Mouse (Mus musculus) embryonic facial prominence, embryonic 12.5 days (tissue): Measurements from ENCODE around the gene Ppm1j. TPM values are rescaled to one million over a fixed set of nuclear protein-coding genes. Genes with fewer than 3 reads are reported as not detected.

Experiments
- ATAC-seq: fragments of 200-750 bp; cut with Nextera tagmentation; 2 replicates; pipeline ENCODE4 v1.8.0; 2017; ENCODE audit not compliant: insufficient number of reproducible peaks, insufficient read depth, low FRiP score, low TSS enrichment
- H3K27ac ChIP-seq: fragments of 300-500 bp; sonication (generic); 2 replicates; pipeline ENCODE4 v1.5.1; 2016; ENCODE audit warnings: mild to moderate bottlenecking
- H3K27me3 ChIP-seq: fragments of 300-500 bp; sonication (generic); 2 replicates; pipeline ENCODE4 v1.6.1; 2016; ENCODE audit warnings: mild to moderate bottlenecking, moderate library complexity
- H3K36me3 ChIP-seq: fragments of 300-500 bp; sonication (generic); 2 replicates; pipeline ENCODE4 v1.6.1; 2016; ENCODE audit warnings: mild to moderate bottlenecking
- H3K4me1 ChIP-seq: fragments of 300-500 bp; sonication (generic); 2 replicates; pipeline ENCODE4 v1.6.1; 2016
- H3K4me2 ChIP-seq: fragments of 300-500 bp; sonication (generic); replicated peaks from 2 replicates; pipeline ENCODE4 v1.6.1; 2016; ENCODE audit warnings: mild to moderate bottlenecking, moderate library complexity
- H3K4me3 ChIP-seq: fragments of 300-500 bp; sonication (generic); 2 replicates; pipeline ENCODE4 v1.5.1; 2016; ENCODE audit warnings: mild to moderate bottlenecking
- H3K9ac ChIP-seq: fragments of 300-500 bp; sonication (generic); 2 replicates; pipeline ENCODE4 v1.6.1; 2016; ENCODE audit warnings: mild to moderate bottlenecking, moderate library complexity
- H3K9me3 ChIP-seq: fragments of 300-500 bp; sonication (generic); 2 replicates; pipeline ENCODE4 v1.6.1; 2016; ENCODE audit warnings: mild to moderate bottlenecking, moderate library complexity
- WGBS: fragments of 180-500 bp; shearing (Covaris S2); methylation state at CpG from one replicate; pipeline ENCODE4 v1.1.7; 2016; 5-methylcytosine and 5-hydroxymethylcytosine counted together
- polyA plus RNA-seq: library from polyadenylated mRNA; unstranded; fragments of >200 nt; fragmentation: Nextera tagmentation; extraction: Ambion mirVana; gene quantifications from 2 replicates; pipeline ENCODE4 v1.2.1, GENCODE M21; 2016

The Ppm1j gene
- polyA plus RNA-seq, 1 experiment from 2014 or later: 3.9 TPM

GRCm38 (mm10) chr3:104767716-104768115 is 13.1 kb upstream of the Ppm1j start:
- Histone ChIP-seq H3K27ac (no peak overlapping the region), H3K4me1 (peaks cover 12% of the 10 kb centered on the region; the same call in 1 of the 2 replicates), H3K9me3 (no peaks in the 10 kb centered on the region), H3K9ac (no peak overlapping the region), H3K4me3 (no peak overlapping the region), H3K27me3 (no peaks in the 10 kb centered on the region), H3K36me3 (no peaks in the 10 kb centered on the region), H3K4me2 (no peak overlapping the region)
- ATAC-seq: no peak
- WGBS: 75% methylated on average over 4 of the region's 4 CpGs

GRCm38 (mm10) chr3:104769135-104769534 is 11.7 kb upstream of the Ppm1j start:
- H3K4me2 ChIP-seq: no peak overlapping the region
- H3K9ac ChIP-seq: no peak overlapping the region
- H3K4me1 ChIP-seq: peaks cover 12% of the 10 kb centered on the region; the same call in 1 of the 2 replicates
- H3K4me3 ChIP-seq: no peak overlapping the region
- no peaks in the 10 kb centered on the region for H3K36me3 ChIP-seq
- no peak overlapping the region for H3K27ac ChIP-seq
- no peaks in the 10 kb centered on the region for H3K27me3 ChIP-seq
- 44% methylated on average over 3 of the region's 3 CpGs for WGBS
- no peaks in the 10 kb centered on the region for H3K9me3 ChIP-seq
- no peak for ATAC-seq

- no peaks in the 10 kb centered on the region for H3K27me3 ChIP-seq
Measured at GRCm38 (mm10) chr3:104770035-104770434, 10.8 kb upstream of the Ppm1j start.

GRCm38 (mm10) chr3:104770918-104771317 is 9.9 kb upstream of the Ppm1j start:
- H3K36me3 ChIP-seq: no peaks in the 10 kb centered on the region
- H3K27ac ChIP-seq: peak overlapping the region; percentile 8; the same call in 1 of the 2 replicates
- 36% methylated on average over 3 of the region's 3 CpGs for WGBS
- no peak overlapping the region for H3K9ac ChIP-seq
- H3K4me1 ChIP-seq: peaks cover 12% of the 10 kb centered on the region; the same call in 1 of the 2 replicates
- no peak for ATAC-seq
- H3K4me3 ChIP-seq: no peak overlapping the region
- H3K9me3 ChIP-seq: no peaks in the 10 kb centered on the region
- H3K27me3 ChIP-seq: peaks cover 6% of the 10 kb centered on the region; the same call in 1 of the 2 replicates
- H3K4me2 ChIP-seq: no peak overlapping the region

More at GRCm38 (mm10) chr3:104770035-104770434, 10.8 kb upstream of the Ppm1j start:
- H3K4me3 ChIP-seq: no peak overlapping the region
- no peak overlapping the region for H3K27ac ChIP-seq
- H3K9ac ChIP-seq: no peak overlapping the region
- H3K36me3 ChIP-seq: no peaks in the 10 kb centered on the region
- no peak for ATAC-seq
- WGBS: 55% methylated on average over 10 of the region's 10 CpGs
- H3K4me2 ChIP-seq: no peak overlapping the region
- peaks cover 12% of the 10 kb centered on the region; the same call in 1 of the 2 replicates for H3K4me1 ChIP-seq
- no peaks in the 10 kb centered on the region for H3K9me3 ChIP-seq

GRCm38 (mm10) chr3:104771460-104771859 is 9.4 kb upstream of the Ppm1j start:
- Histone ChIP-seq H3K9me3 (no peaks in the 10 kb centered on the region), H3K4me1 (peaks cover 12% of the 10 kb centered on the region; the same call in 1 of the 2 replicates), H3K9ac (no peak overlapping the region), H3K27me3 (peaks cover 11% of the 10 kb centered on the region), H3K4me3 (no peak overlapping the region), H3K4me2 (no peak overlapping the region), H3K27ac (no peak overlapping the region), H3K36me3 (no peaks in the 10 kb centered on the region)
- no peak for ATAC-seq
- 56% methylated on average over 6 of the region's 6 CpGs for WGBS

- Histone ChIP-seq H3K27ac (no peak overlapping the region), H3K9me3 (no peaks in the 10 kb centered on the region), H3K4me1 (peaks cover 12% of the 10 kb centered on the region; the same call in 1 of the 2 replicates), H3K9ac (no peak overlapping the region), H3K27me3 (peaks cover 29% of the 10 kb centered on the region), H3K4me3 (no peak overlapping the region), H3K36me3 (no peaks in the 10 kb centered on the region), H3K4me2 (no peak overlapping the region)
- 74% methylated on average over 7 of the region's 7 CpGs for WGBS
- no peak for ATAC-seq
Measured at GRCm38 (mm10) chr3:104773301-104773700, 7.6 kb upstream of the Ppm1j start.

GRCm38 (mm10) chr3:104777342-104777741 is 3.5 kb upstream of the Ppm1j start:
- Histone ChIP-seq H3K9me3 (no peaks in the 10 kb centered on the region), H3K9ac (peak overlapping the region; percentile 40), H3K4me3 (peak overlapping the region; percentile 41), H3K27me3 (peaks cover 69% of the 10 kb centered on the region), H3K4me1 (peaks cover 14% of the 10 kb centered on the region), H3K4me2 (peak overlapping the region; percentile 68), H3K27ac (no peak overlapping the region), H3K36me3 (no peaks in the 10 kb centered on the region)
- ATAC-seq: no peak
- under 1% methylated on average over 20 of the region's 20 CpGs for WGBS

- no peak overlapping the region for H3K27ac ChIP-seq
- 1% methylated on average over 7 of the region's 7 CpGs for WGBS
- no peak overlapping the region for H3K4me3 ChIP-seq
- no peaks in the 10 kb centered on the region for H3K9me3 ChIP-seq
- H3K36me3 ChIP-seq: no peaks in the 10 kb centered on the region
- H3K4me2 ChIP-seq: peak overlapping the region; percentile 95; the same call in 1 of the 2 replicates
- no peak for ATAC-seq
- H3K27me3 ChIP-seq: peaks cover 95% of the 10 kb centered on the region
- peaks cover 14% of the 10 kb centered on the region for H3K4me1 ChIP-seq
- no peak overlapping the region for H3K9ac ChIP-seq
Measured at GRCm38 (mm10) chr3:104779949-104780348, 907 bp upstream of the Ppm1j start.

- Histone ChIP-seq H3K9ac (peak within 1 kb of the TSS; percentile 36), H3K9me3 (no peaks in the 10 kb centered on the region), H3K27me3 (peaks cover 94% of the 10 kb centered on the region), H3K4me3 (peak within 1 kb of the TSS; percentile 47), H3K27ac (no peak within 1 kb of the TSS), H3K36me3 (no peaks in the 10 kb centered on the region), H3K4me1 (peaks cover 14% of the 10 kb centered on the region), H3K4me2 (peak within 1 kb of the TSS; percentile 95)
- no peak for ATAC-seq
- WGBS: 0% methylated on average over 26 of the region's 26 CpGs
Measured at GRCm38 (mm10) chr3:104781471-104781903, 631 bp downstream of the Ppm1j start, which contains the start of gene Fam19a3. Gene Fam19a3 (minus strand): TSS chr3:104781840.

- Histone ChIP-seq H3K9me3 (no peaks in the 10 kb centered on the region), H3K27me3 (peaks cover 87% of the 10 kb centered on the region), H3K36me3 (no peaks in the 10 kb centered on the region), H3K4me3 (peak overlapping the region; percentile 47), H3K4me2 (peak overlapping the region; percentile 95), H3K27ac (no peak overlapping the region), H3K9ac (no peak overlapping the region), H3K4me1 (peaks cover 14% of the 10 kb centered on the region)
- ATAC-seq: no peak
- WGBS: 12% methylated on average over 12 of the region's 12 CpGs
Measured at GRCm38 (mm10) chr3:104782061-104782681, 1.3 kb downstream of the Ppm1j start.

GRCm38 (mm10) chr3:104783971-104784500 is 3.2 kb downstream of the Ppm1j start:
- H3K9ac ChIP-seq: no peak overlapping the region
- no peak for ATAC-seq
- WGBS: 50% methylated on average over 14 of the region's 14 CpGs
- H3K36me3 ChIP-seq: no peaks in the 10 kb centered on the region
- H3K4me1 ChIP-seq: peaks cover 14% of the 10 kb centered on the region
- H3K9me3 ChIP-seq: no peaks in the 10 kb centered on the region
- no peak overlapping the region for H3K27ac ChIP-seq
- no peak overlapping the region for H3K4me3 ChIP-seq
- H3K27me3 ChIP-seq: peaks cover 68% of the 10 kb centered on the region
- H3K4me2 ChIP-seq: no peak overlapping the region

GRCm38 (mm10) chr3:104785284-104785683 is 4.4 kb downstream of the Ppm1j start:
- Histone ChIP-seq H3K36me3 (no peaks in the 10 kb centered on the region), H3K27ac (no peak overlapping the region), H3K9ac (no peak overlapping the region), H3K27me3 (peaks cover 57% of the 10 kb centered on the region), H3K9me3 (no peaks in the 10 kb centered on the region), H3K4me3 (no peak overlapping the region), H3K4me2 (no peak overlapping the region), H3K4me1 (peaks cover 22% of the 10 kb centered on the region)
- no peak for ATAC-seq
- WGBS: 92% methylated on average over 6 of the region's 6 CpGs
